Mouse (Mus musculus): ENCODE results near the gene Lrrc10b.

The Lrrc10b gene

GRCm38 (mm10) chr19:10456752-10457483 is at the start of gene Lrrc10b:
Gene Lrrc10b, minus strand, starts transcription at chr19:10457473.
- peak; percentile 59 to 66 for DNase-seq (ENCODE audit: low spot score in 2 of 2)

GRCm38 (mm10) chr19:10502571-10502970 is 45.3 kb upstream of the Lrrc10b start:
- DNase-seq (ENCODE audit: low spot score in 2 of 2): no peak

GRCm38 (mm10) chr19:10500581-10500980 is 43.3 kb upstream of the Lrrc10b start:
- DNase-seq (ENCODE audit: low spot score in 2 of 2): no peak

- no peak for DNase-seq (ENCODE audit: low spot score in 2 of 2)
These were observed 40.4 kb upstream of the Lrrc10b start for GRCm38 (mm10) chr19:10497512-10498160.

GRCm38 (mm10) chr19:10496976-10497375 is 39.7 kb upstream of the Lrrc10b start:
- no peak for DNase-seq (ENCODE audit: low spot score in 2 of 2)

GRCm38 (mm10) chr19:10495670-10496069 is 38.4 kb upstream of the Lrrc10b start:
- no peak for DNase-seq (ENCODE audit: low spot score in 2 of 2)

- peak; percentile 25 to 36 for DNase-seq (ENCODE audit: low spot score in 2 of 2)
These were observed 29.0 kb upstream of the Lrrc10b start for GRCm38 (mm10) chr19:10486264-10486738.

GRCm38 (mm10) chr19:10482703-10483102 is 25.4 kb upstream of the Lrrc10b start, which contains the start of gene Ppp1r32:
Gene Ppp1r32, minus strand, starts transcription at chr19:10482928.
- no peak for DNase-seq (ENCODE audit: low spot score in 2 of 2)

- DNase-seq (ENCODE audit: low spot score in 2 of 2): no peak
These were observed 22.3 kb upstream of the Lrrc10b start for GRCm38 (mm10) chr19:10479541-10479940.

GRCm38 (mm10) chr19:10473779-10474178 is 16.5 kb upstream of the Lrrc10b start:
- no peak for DNase-seq (ENCODE audit: low spot score in 2 of 2)

GRCm38 (mm10) chr19:10472958-10473357 is 15.7 kb upstream of the Lrrc10b start:
- no peak for DNase-seq (ENCODE audit: low spot score in 2 of 2)

GRCm38 (mm10) chr19:10469171-10469658 is 11.9 kb upstream of the Lrrc10b start:
- no peak for DNase-seq (ENCODE audit: low spot score in 2 of 2)

- DNase-seq (ENCODE audit: low spot score in 2 of 2): no peak
These were observed 7.2 kb upstream of the Lrrc10b start for GRCm38 (mm10) chr19:10464427-10464826.

- DNase-seq (ENCODE audit: low spot score in 2 of 2): no peak
These were observed 4.3 kb upstream of the Lrrc10b start for GRCm38 (mm10) chr19:10461584-10461983.

- no peak for DNase-seq (ENCODE audit: low spot score in 2 of 2)
These were observed 2.6 kb upstream of the Lrrc10b start for GRCm38 (mm10) chr19:10459907-10460306.

GRCm38 (mm10) chr19:10458096-10458495 is 823 bp upstream of the Lrrc10b start:
- no peak for DNase-seq (ENCODE audit: low spot score in 2 of 2)

- DNase-seq (ENCODE audit: low spot score in 2 of 2): no peak
These were observed 169 bp upstream of the Lrrc10b start for GRCm38 (mm10) chr19:10457484-10457800.

GRCm38 (mm10) chr19:10455437-10455806 is 1.9 kb downstream of the Lrrc10b start:
- DNase-seq (ENCODE audit: low spot score in 2 of 2): no peak

- DNase-seq (ENCODE audit: low spot score in 2 of 2): no peak
These were observed 2.4 kb downstream of the Lrrc10b start for GRCm38 (mm10) chr19:10454718-10455436.

GRCm38 (mm10) chr19:10449708-10450107 is 7.6 kb downstream of the Lrrc10b start:
- DNase-seq (ENCODE audit: low spot score in 2 of 2): peak; percentile 70 to 83

- DNase-seq (ENCODE audit: low spot score in 2 of 2): no peak
These were observed 8.1 kb downstream of the Lrrc10b start for GRCm38 (mm10) chr19:10449190-10449589.

GRCm38 (mm10) chr19:10448275-10448674 is 9.0 kb downstream of the Lrrc10b start:
- no peak for DNase-seq (ENCODE audit: low spot score in 2 of 2)
